Mouse (Mus musculus) heart, embryonic 11.5 days (tissue): ENCODE measurements around the gene Adk. TPM values are rescaled to one million over a fixed set of nuclear protein-coding genes. Genes with fewer than 3 reads are reported as not detected.

Source experiments
- polyA plus RNA-seq: library from polyadenylated mRNA; unstranded; fragments of >200 nt; fragmentation: Nextera tagmentation; extraction: Ambion mirVana; gene quantifications from 2 replicates; pipeline ENCODE4 v1.2.1, GENCODE M21; 2014

The Adk gene
- polyA plus RNA-seq, 1 experiment from 2014 or later: 261 TPM

Other genes starting within 250 kb of the Adk start
- 0.37 and 0.66 TPM in 2 replicates for gene Plau, start 215.9 kb upstream of the Adk start, polyA plus RNA-seq
- gene Vcl, start 123.2 kb upstream of the Adk start, polyA plus RNA-seq: 78.8 and 101 TPM in 2 replicates
- 84.6 and 98.0 TPM in 2 replicates for gene Ap3m1, start 66 bp upstream of the Adk start, polyA plus RNA-seq